Mouse (Mus musculus) CH12.LX (cell line): ENCODE measurements around the gene Bcl2l15. TPM values are rescaled to one million over a fixed set of nuclear protein-coding genes. Genes with fewer than 3 reads are reported as not detected.

Source experiments
- DNase-seq: peaks from one replicate; pipeline ENCODE4 v3.0.0-alpha.2; 2013; ENCODE audit errors: extremely low read depth
- H3K27ac ChIP-seq: 2 replicates; pipeline ENCODE4 v1.5.1; 2012; ENCODE audit warnings: low read depth, mild to moderate bottlenecking, control low read depth, moderate library complexity; ENCODE audit not compliant: insufficient read depth
- H3K27me3 ChIP-seq: replicated peaks from 2 replicates; pipeline ENCODE3; 2012; ENCODE audit warnings: inconsistent platforms
- H3K36me3 ChIP-seq, 2 experiments: replicated peaks in 1 of 2; 2 replicates each; pipeline versions ENCODE3 to v1.6.1; 2012; ENCODE audit warnings: inconsistent platforms in 1 of 2, low read length in 1 of 2, mild to moderate bottlenecking in 1 of 2, mixed read lengths in 1 of 2, moderate library complexity in 1 of 2; ENCODE audit not compliant: control insufficient read depth in 1 of 2, insufficient read depth in 1 of 2
- H3K4me1 ChIP-seq, 2 experiments: 2 replicates each; pipeline ENCODE4 v1.6.1; 2012; ENCODE audit warnings: inconsistent platforms in 1 of 2, moderate library complexity in 1 of 2; ENCODE audit not compliant: insufficient read depth in 2 of 2, control insufficient read depth in 1 of 2
- H3K4me2 ChIP-seq: 2 replicates; pipeline ENCODE4 v1.6.1; 2012; ENCODE audit warnings: low read depth, mild to moderate bottlenecking, control low read depth; ENCODE audit not compliant: poor library complexity, insufficient read depth, severe bottlenecking
- H3K4me3 ChIP-seq, 3 experiments: fragments of 150-350 bp in 1 of 3; sonication (generic) in 1 of 3; replicated peaks in 1 of 3; 2 replicates each; pipeline versions ENCODE3 to v1.5.1; 2011 to 2012; ENCODE audit warnings: low read depth in 2 of 3, low read length in 2 of 3, mild to moderate bottlenecking in 2 of 3, moderate library complexity in 2 of 3, control low read depth in 1 of 3, improper control_type of control experiment in 1 of 3, inconsistent platforms in 1 of 3, mixed read lengths in 1 of 3; ENCODE audit not compliant: poor library complexity in 1 of 3
- H3K79me2 ChIP-seq: replicated peaks from 2 replicates; pipeline ENCODE4 v1.6.1; 2012; ENCODE audit warnings: mild to moderate bottlenecking, moderate library complexity; ENCODE audit not compliant: control insufficient read depth, poor library complexity, insufficient read depth, severe bottlenecking; ENCODE audit errors: extremely low read depth
- H3K9ac ChIP-seq: 2 replicates; pipeline ENCODE4 v1.6.1; 2012; ENCODE audit warnings: low read depth, mild to moderate bottlenecking, control low read depth, moderate library complexity; ENCODE audit not compliant: insufficient read depth
- H3K9me3 ChIP-seq: replicated peaks from 2 replicates; pipeline ENCODE3; 2012; ENCODE audit warnings: low read length, inconsistent platforms, mixed read lengths
- BHLHE40 ChIP-seq: IDR thresholded peaks from 2 replicates; pipeline ENCODE4 v1.6.1; 2011; ENCODE audit warnings: mild to moderate bottlenecking, low read depth, low read length, improper control_type of control experiment
- CHD1 ChIP-seq: IDR thresholded peaks from 2 replicates; pipeline ENCODE4 v1.6.1; 2012; ENCODE audit warnings: low read depth, low read length, improper control_type of control experiment, inconsistent platforms
- CHD2 ChIP-seq: IDR thresholded peaks from 2 replicates; pipeline ENCODE4 v1.6.1; 2011; ENCODE audit warnings: low read length, improper control_type of control experiment
- CTCF ChIP-seq, 2 experiments: IDR thresholded peaks in 1 of 2; conservative IDR thresholded peaks in 1 of 2; 2 replicates each; pipeline ENCODE4 v1.5.1; 2011 to 2012; ENCODE audit warnings: low read depth in 2 of 2, low read length in 2 of 2, improper control_type of control experiment in 1 of 2, inconsistent platforms in 1 of 2, mild to moderate bottlenecking in 1 of 2, moderate library complexity in 1 of 2
- E2F4 ChIP-seq: IDR thresholded peaks from 2 replicates; pipeline ENCODE4 v1.6.1; 2011; ENCODE audit warnings: low read depth, low read length, improper control_type of control experiment; ENCODE audit not compliant: insufficient replicate concordance
- ELF1 ChIP-seq: IDR thresholded peaks from 2 replicates; pipeline ENCODE4 v1.6.1; 2014; ENCODE audit warnings: low read depth, mild to moderate bottlenecking, inconsistent platforms, low read length, improper control_type of control experiment
- EP300 ChIP-seq: IDR thresholded peaks from 2 replicates; pipeline ENCODE4 v1.6.1; 2011; ENCODE audit warnings: low read length, improper control_type of control experiment
- ETS1 ChIP-seq: conservative IDR thresholded peaks from 2 replicates; pipeline ENCODE4 v1.6.1; 2012; ENCODE audit warnings: low read depth, mild to moderate bottlenecking, inconsistent platforms, low read length, improper control_type of control experiment, moderate library complexity
- GABPA ChIP-seq: IDR thresholded peaks from 2 replicates; pipeline ENCODE4 v1.6.1; 2012; ENCODE audit warnings: low read depth, low read length, improper control_type of control experiment, inconsistent platforms; ENCODE audit not compliant: insufficient replicate concordance
- HCFC1 ChIP-seq: IDR thresholded peaks from 2 replicates; pipeline ENCODE4 v1.6.1; 2012; ENCODE audit warnings: low read depth, mild to moderate bottlenecking, inconsistent platforms, low read length, improper control_type of control experiment
- MAX ChIP-seq: IDR thresholded peaks from 2 replicates; pipeline ENCODE4 v1.6.1; 2011; ENCODE audit warnings: low read length, improper control_type of control experiment
- MXI1 ChIP-seq: IDR thresholded peaks from 2 replicates; pipeline ENCODE4 v1.6.1; 2011; ENCODE audit warnings: mild to moderate bottlenecking, low read depth, low read length, improper control_type of control experiment
- MYC ChIP-seq: IDR thresholded peaks from 2 replicates; pipeline ENCODE4 v1.6.1; 2011; ENCODE audit warnings: low read depth, mild to moderate bottlenecking, improper control_type of control experiment, low read length
- NRF1 ChIP-seq: IDR thresholded peaks from 2 replicates; pipeline ENCODE4 v1.6.1; 2014; ENCODE audit warnings: low read depth, mild to moderate bottlenecking, inconsistent platforms, low read length, improper control_type of control experiment, moderate library complexity
- PAX5 ChIP-seq: IDR thresholded peaks from 2 replicates; pipeline ENCODE4 v1.6.1; 2012; ENCODE audit warnings: low read length, inconsistent platforms, mixed read lengths
- RCOR1 ChIP-seq: conservative IDR thresholded peaks from 2 replicates; pipeline ENCODE4 v1.6.1; 2012; ENCODE audit warnings: low read depth, mild to moderate bottlenecking, inconsistent platforms, low read length, improper control_type of control experiment
- SMC3 ChIP-seq: IDR thresholded peaks from 2 replicates; pipeline ENCODE4 v1.6.1; 2011; ENCODE audit warnings: low read depth, low read length, improper control_type of control experiment
- TBP ChIP-seq: conservative IDR thresholded peaks from 2 replicates; pipeline ENCODE4 v1.6.1; 2011; ENCODE audit warnings: low read depth, low read length, improper control_type of control experiment
- TCF12 ChIP-seq: IDR thresholded peaks from 2 replicates; pipeline ENCODE4 v1.6.1; 2014; ENCODE audit warnings: low read depth, mild to moderate bottlenecking, inconsistent platforms, low read length, improper control_type of control experiment
- ZC3H11A ChIP-seq: IDR thresholded peaks from 2 replicates; pipeline ENCODE4 v1.6.1; 2012; ENCODE audit warnings: low read depth, mild to moderate bottlenecking, inconsistent platforms, low read length, improper control_type of control experiment
- ZMIZ1 ChIP-seq: IDR thresholded peaks from 2 replicates; pipeline ENCODE4 v1.6.1; 2012; ENCODE audit warnings: low read depth, mild to moderate bottlenecking, inconsistent platforms, low read length, improper control_type of control experiment
- dilution Hi-C: fragments of 300-500 bp; cut with MboI; formaldehyde crosslinking; loops from 2 replicates; pipeline ENCODE4 v1.14.3; 2020; ENCODE audit warnings: low sequenced_read_pairs; ENCODE audit not compliant: extremely low pct_unique_long_range_greater_than_20kb, extremely low pct_ligation_motif_present
- in situ Hi-C: fragments of 300-500 bp; cut with MboI; formaldehyde crosslinking; loops from 3 replicates; pipeline ENCODE4 v1.14.3; 2019; ENCODE audit warnings: low sequenced_read_pairs, low pct_ligation_motif_present, low pct_unique_long_range_greater_than_20kb, mixed read lengths
- polyA plus RNA-seq: library from polyadenylated mRNA; unstranded; fragments of >175 nt; gene quantifications from 2 replicates; pipeline ENCODE4 v1.2.1, GENCODE M21; 2012; ENCODE audit warnings: low read depth; ENCODE audit not compliant: insufficient read length
- total RNA-seq, 2 experiments: library from RNA; depleted of rRNA; stranded (reverse); fragments of 300-350 nt in 1 of 2; fragments of >200 nt in 1 of 2; gene quantifications; 2 replicates each; pipeline ENCODE4 v1.2.3; 2012 to 2014

The Bcl2l15 gene
- total RNA-seq (2012; rRNA removed): 12.2 and 19.3 TPM in 2 replicates
- 22.4 and 23.0 TPM in 2 replicates for total RNA-seq (2014; rRNA removed)
- 24.8 and 24.9 TPM in 2 replicates for polyA plus RNA-seq

- DNase-seq: no peak
- TF ChIP-seq ZMIZ1: no peak
- no peak for TF ChIP-seq CHD2
- no peak for TF ChIP-seq HCFC1
- no peak for TF ChIP-seq CTCF (conservative IDR thresholded peaks at IDR 0.05 in 1 of 2, IDR thresholded peaks at IDR 0.05 in 1 of 2; ENCODE audit: low read depth in 2 of 2, low read length in 2 of 2)
- no peak for TF ChIP-seq TBP
- TF ChIP-seq SMC3: no peak
- H3K36me3 ChIP-seq: no peaks in the 10 kb centered on the region
- in situ Hi-C loops (loop anchor here (25.0 kb wide), 1 partner anchor 255 kb away; no protein-coding TSS in a partner anchor), dilution Hi-C loops (no loop called here)
- H3K4me1 ChIP-seq: peaks cover 11 to 33% of the 10 kb centered on the region in 2 experiments
- H3K4me2 ChIP-seq: no peak within 1 kb of the TSS
- H3K79me2 ChIP-seq: peaks cover 12% of the 10 kb centered on the region
- H3K27me3 ChIP-seq: no peaks in the 10 kb centered on the region
- H3K4me3 ChIP-seq: no peak within 1 kb of the TSS
- H3K27ac ChIP-seq: no peak within 1 kb of the TSS
- no peaks in the 10 kb centered on the region for H3K9me3 ChIP-seq
- no peak within 1 kb of the TSS for H3K9ac ChIP-seq
Observed at GRCm38 (mm10) chr3:103832426-103832825, at the start of gene Bcl2l15. Gene Bcl2l15, plus strand, starts transcription at chr3:103832601.

- dilution Hi-C loops: no loop called here
- H3K4me3 ChIP-seq: no peak overlapping the region
Observed at GRCm38 (mm10) chr3:103782844-103783609, 49.4 kb upstream of the Bcl2l15 start.

More at GRCm38 (mm10) chr3:103782844-103783609, 49.4 kb upstream of the Bcl2l15 start:
- Histone ChIP-seq H3K27ac (peak overlapping the region; percentile 75), H3K9ac (no peak overlapping the region), H3K9me3 (no peaks in the 10 kb centered on the region), H3K36me3 (peaks cover 0 to 5% of the 10 kb centered on the region in 2 experiments), H3K27me3 (no peaks in the 10 kb centered on the region), H3K4me1 (peaks cover 26 to 91% of the 10 kb centered on the region in 2 experiments), H3K79me2 (peaks cover 93% of the 10 kb centered on the region), H3K4me2 (peak overlapping the region; percentile 64; the same call in 1 of the 2 replicates)
- TF ChIP-seq GABPA (no peak), PAX5 (no peak), TCF12 (0 out of 2 replicates have a peak, but pooled peaks have one; percentile 26), ZC3H11A (no peak), MAX (peak; percentile 38; the same call in 1 of the 2 replicates), NRF1 (no peak), CHD1 (0 out of 2 replicates have a peak, but pooled peaks have one; percentile 51), BHLHE40 (0 out of 2 replicates have a peak, but pooled peaks have one; percentile 10), ELF1 (peak; percentile 60; the same call in 1 of the 2 replicates), SMC3 (no peak), MYC (0 out of 2 replicates have a peak, but pooled peaks have one; percentile 41), E2F4 (no peak), MXI1 (peak; percentile 50; the same call in 1 of the 2 replicates), RCOR1 (0 out of 2 replicates have a peak, but pooled peaks have one; percentile 34), CHD2 (peak; percentile 60; the same call in 1 of the 2 replicates), EP300 (peak; percentile 39), ETS1 (no peak)
- in situ Hi-C loops: no loop called here
- no peak for DNase-seq
